Mouse (Mus musculus) adrenal gland, postnatal 4 days (tissue): ENCODE results near the gene Enox1. TPM values are rescaled to one million over a fixed set of nuclear protein-coding genes. Genes with fewer than 3 reads are reported as not detected.

ENCODE experiments used
- DNase-seq, 2 experiments: peaks; one replicate each; pipeline ENCODE4 v3.0.0; 2021 to 2022; ENCODE audit warnings: low spot score in 2 of 2, mixed read lengths in 2 of 2
- total RNA-seq, 2 experiments: library from RNA; stranded (reverse); gene quantifications; 2 replicates each; pipeline ENCODE4 v1.2.3; 2021

Enox1 gene
- total RNA-seq, 2 experiments from 2014 or later, result 12.8 to 13.4 TPM

GRCm38 (mm10) chr14:77670945-77671344 lies 514.4 kb downstream of the Enox1 start:
- DNase-seq, result no peak

GRCm38 (mm10) chr14:77671961-77672360 lies 515.4 kb downstream of the Enox1 start:
- DNase-seq, result no peak

- DNase-seq, result no peak
Observed at GRCm38 (mm10) chr14:77673138-77673537, 516.6 kb downstream of the Enox1 start.

GRCm38 (mm10) chr14:77677951-77678350 lies 521.4 kb downstream of the Enox1 start:
- no peak for DNase-seq

GRCm38 (mm10) chr14:77679877-77680276 lies 523.3 kb downstream of the Enox1 start:
- no peak for DNase-seq

GRCm38 (mm10) chr14:77682888-77683555 lies 526.5 kb downstream of the Enox1 start:
- no peak for DNase-seq

- no peak for DNase-seq
Observed at GRCm38 (mm10) chr14:77689816-77690215, 533.3 kb downstream of the Enox1 start.

- no peak for DNase-seq
Observed at GRCm38 (mm10) chr14:77705006-77705405, 548.4 kb downstream of the Enox1 start.

- DNase-seq, result no peak
Observed at GRCm38 (mm10) chr14:77706511-77707246, 550.1 kb downstream of the Enox1 start.

- DNase-seq, result no peak
Observed at GRCm38 (mm10) chr14:77707279-77707678, 550.7 kb downstream of the Enox1 start.

- no peak for DNase-seq
Observed at GRCm38 (mm10) chr14:77708354-77709150, 552.0 kb downstream of the Enox1 start.

GRCm38 (mm10) chr14:77714931-77715535 lies 558.5 kb downstream of the Enox1 start:
- DNase-seq, result no peak

GRCm38 (mm10) chr14:77716981-77717380 lies 560.4 kb downstream of the Enox1 start:
- no peak for DNase-seq

- no peak for DNase-seq
Observed at GRCm38 (mm10) chr14:77718814-77719213, 562.3 kb downstream of the Enox1 start.

- DNase-seq, result no peak
Observed at GRCm38 (mm10) chr14:77738056-77738455, 581.5 kb downstream of the Enox1 start.

- no peak for DNase-seq
Observed at GRCm38 (mm10) chr14:77738751-77739365, 582.3 kb downstream of the Enox1 start.

- DNase-seq, result no peak
Observed at GRCm38 (mm10) chr14:77739376-77739775, 582.8 kb downstream of the Enox1 start.

GRCm38 (mm10) chr14:77744638-77745240 lies 588.2 kb downstream of the Enox1 start:
- no peak for DNase-seq

- no peak for DNase-seq
Observed at GRCm38 (mm10) chr14:77748920-77749319, 592.4 kb downstream of the Enox1 start.
